In genomic region chr5:117941552-117941951, GRCm38 (mm10) we compare ENCODE assay signal across 21 mouse cellular contexts. TPM values are rescaled to one million over a fixed set of nuclear protein-coding genes. Genes with fewer than 3 reads are reported as not detected.
DNase-seq lines count a peak whose midpoint lies in the region; ATAC-seq and TF ChIP-seq lines count a peak whose summit lies in the region.
"Had no signal": no experiment of that assay in that cellular context is flagged by ENCODE, and none has a peak within 500 bp of the region (broad histone marks: within the 10 kb centered on the region; RNA-seq: fewer than 3 reads in every experiment).

No protein-coding gene starts in this region.

- POLR2A ChIA-PET in Patski (lab: Charles Lee), result no interaction called here

- no peaks in the 10 kb centered on the region for H3K79me2 ChIP-seq in heart, adult 2 months (replicated peaks; ENCODE audit: control insufficient read depth, insufficient read depth, low read length)

- DNase-seq in heart, adult 2 months, result no peak
- no peak for DNase-seq in heart, adult 9 months (ENCODE audit: low spot score in 2 of 2)
- no peak for DNase-seq in lung, postnatal 0 days (ENCODE audit: low spot score)
- no peak for DNase-seq in lung, postnatal 10 days
- DNase-seq in Patski (ENCODE audit: low read depth, low spot score), result no peak
- no peak for DNase-seq in stomach, postnatal 0 days (ENCODE audit: low spot score)
- DNase-seq in thymus, adult 18-20 months, result no peak
- DNase-seq in left cerebral cortex, adult 8-10 months (ENCODE audit: low spot score in 2 of 2), result no peak
- DNase-seq: adrenal gland, postnatal 10 days; gastrocnemius, postnatal 25 days; heart, postnatal 36 days; kidney, postnatal 10 days; lung, adult 18-20 months; right cerebral cortex, postnatal 25 days had no signal

- ATAC-seq in lung, postnatal 0 days, result no peak
- ATAC-seq in Patski, result no peak
- ATAC-seq in stomach, postnatal 0 days (ENCODE audit: low FRiP score, low TSS enrichment), result no peak
- ATAC-seq: forebrain, embryonic 16.5 days; inflammation-experienced regulatory T-cells, adult 6 months; midbrain, embryonic 15.5 days had no signal

- CTCF ChIA-PET in Patski (lab: Charles Lee), result interaction anchor here (1.5 kb wide), 1 partner anchor 424 kb away, joined by 4 read pairs; no protein-coding TSS in a partner anchor

- intact Hi-C loops in heart, adult 2 months (cut with DNase I), result no loop called here

- no peak for TF ChIP-seq EP300 in heart, adult 2 months (IDR thresholded peaks at IDR 0.05; ENCODE audit: insufficient read depth, low read depth, low read length)
- TF ChIP-seq EP300 in lung, postnatal 0 days (IDR thresholded peaks at IDR 0.05), result no peak
- no peak for TF ChIP-seq EP300 in stomach, postnatal 0 days (optimal IDR thresholded peaks at IDR 0.05)

- H3K4me1 ChIP-seq in heart, adult 2 months (ENCODE audit: control insufficient read depth, insufficient read depth, low read length), result no peaks in the 10 kb centered on the region
- H3K4me1 ChIP-seq in lung, postnatal 0 days (ENCODE audit: insufficient read depth, low read depth, low read length), result no peaks in the 10 kb centered on the region
- no peaks in the 10 kb centered on the region for H3K4me1 ChIP-seq in stomach, postnatal 0 days (replicated peaks; ENCODE audit: control insufficient read depth, insufficient read depth)
- H3K4me1 ChIP-seq: heart, embryonic 12.5 days; limb, embryonic 12.5 days; midbrain, embryonic 15.5 days had no signal

- H3K4me3 ChIP-seq in heart, adult 2 months, result no peak overlapping the region
- H3K4me3 ChIP-seq in lung, postnatal 0 days (ENCODE audit: low read depth, low read length), result no peak overlapping the region
- H3K4me3 ChIP-seq in stomach, postnatal 0 days (ENCODE audit: low read depth, low read length), result no peak overlapping the region
- H3K4me3 ChIP-seq: embryonic facial prominence, embryonic 10.5 days; erythroblast, embryonic 14.5 days; heart, embryonic 12.5 days; limb, embryonic 12.5 days; midbrain, embryonic 15.5 days had no signal

- TF ChIP-seq POLR2A in heart, adult 2 months (IDR thresholded peaks at IDR 0.05; ENCODE audit: insufficient read depth, low read depth, low read length), result no peak

- H3K9ac ChIP-seq in heart, adult 2 months (ENCODE audit: low read depth, low read length), result no peak overlapping the region
- H3K9ac ChIP-seq in lung, postnatal 0 days (replicated peaks; ENCODE audit: low read depth), result no peak overlapping the region
- H3K9ac ChIP-seq in stomach, postnatal 0 days (ENCODE audit: low read length), result no peak overlapping the region
- H3K9ac ChIP-seq: heart, embryonic 12.5 days; limb, embryonic 12.5 days; midbrain, embryonic 15.5 days had no signal

- H3K27me3 ChIP-seq in heart, adult 2 months (ENCODE audit: control insufficient read depth, insufficient read depth, low read length), result no peaks in the 10 kb centered on the region
- 0 out of 2 replicates have a peak, but pooled peaks cover 5% of the 10 kb centered on the region for H3K27me3 ChIP-seq in lung, postnatal 0 days (replicated peaks; ENCODE audit: insufficient read depth, low read length)
- peaks cover 8% of the 10 kb centered on the region for H3K27me3 ChIP-seq in Patski
- no peaks in the 10 kb centered on the region for H3K27me3 ChIP-seq in stomach, postnatal 0 days (ENCODE audit: control insufficient read depth, insufficient read depth, low read length)
- H3K27me3 ChIP-seq: midbrain, embryonic 15.5 days had no signal

- in situ Hi-C loops in Patski (cut with MboI; ENCODE audit: low pct_unique_long_range_greater_than_20kb), result no loop called here

- H3K36me3 ChIP-seq in heart, adult 2 months (ENCODE audit: control insufficient read depth, insufficient read depth, low read length), result no peaks in the 10 kb centered on the region
- H3K36me3 ChIP-seq in lung, postnatal 0 days (ENCODE audit: insufficient read depth, low read length), result no peaks in the 10 kb centered on the region
- no peaks in the 10 kb centered on the region for H3K36me3 ChIP-seq in stomach, postnatal 0 days (ENCODE audit: control insufficient read depth, insufficient read depth, low read length)
- H3K36me3 ChIP-seq: embryonic facial prominence, embryonic 10.5 days; heart, embryonic 12.5 days; limb, embryonic 12.5 days; midbrain, embryonic 15.5 days had no signal

- H3K9me3 ChIP-seq in lung, postnatal 0 days (ENCODE audit: low read length), result no peaks in the 10 kb centered on the region
- no peaks in the 10 kb centered on the region for H3K9me3 ChIP-seq in stomach, postnatal 0 days (ENCODE audit: control insufficient read depth, low read length)
- H3K9me3 ChIP-seq: embryonic facial prominence, embryonic 10.5 days; heart, embryonic 12.5 days; limb, embryonic 12.5 days; midbrain, embryonic 15.5 days had no signal

- no peak overlapping the region for H3K27ac ChIP-seq in heart, adult 2 months
- no peak overlapping the region for H3K27ac ChIP-seq in lung, postnatal 0 days (ENCODE audit: low read length)
- H3K27ac ChIP-seq in stomach, postnatal 0 days (replicated peaks), result no peak overlapping the region
- H3K27ac ChIP-seq: embryonic facial prominence, embryonic 10.5 days; limb, embryonic 12.5 days; midbrain, embryonic 15.5 days had no signal

- TF ChIP-seq CTCF in heart, adult 2 months (IDR thresholded peaks at IDR 0.05), result 0 out of 2 replicates have a peak, but pooled peaks have one; percentile 7
- peak; percentile 33 for TF ChIP-seq CTCF in lung, postnatal 0 days (IDR thresholded peaks at IDR 0.05)
- peak; percentile 36 for TF ChIP-seq CTCF in Patski (IDR thresholded peaks at IDR 0.05)
- TF ChIP-seq CTCF in stomach, postnatal 0 days (IDR thresholded peaks at IDR 0.05; ENCODE audit: low read depth), result peak; percentile 40

- H3K4me2 ChIP-seq in lung, postnatal 0 days (replicated peaks; ENCODE audit: low read depth, low read length), result no peak overlapping the region
- H3K4me2 ChIP-seq in stomach, postnatal 0 days (replicated peaks; ENCODE audit: low read depth), result no peak overlapping the region
- H3K4me2 ChIP-seq: heart, embryonic 12.5 days; limb, embryonic 12.5 days; midbrain, embryonic 15.5 days had no signal

- WGBS in heart, adult 2 months, result 70% methylated on average over 3 of the region's 3 CpGs
- WGBS in lung, postnatal 0 days, result 77% methylated on average over 3 of the region's 3 CpGs
- WGBS in stomach, postnatal 0 days, result 73% methylated on average over 3 of the region's 3 CpGs

RNA-seq across cellular contexts. Expression of gene Fbxo21, which starts 35.0 kb away (rescaled TPM):
- 10 to 100 TPM; 34.1 to 37.8 TPM for total RNA-seq in heart, adult 2 months (2021)
- 33.6 and 38.5 TPM in 2 replicates for polyA plus RNA-seq in heart, adult 2 months (2012; rRNA removed)
- 18.8 and 19.8 TPM in 2 replicates for polyA plus RNA-seq in lung, postnatal 0 days (2015; fragmentation: Nextera tagmentation; extraction: Ambion mirVana)
- 49.1 TPM for polyA plus RNA-seq in Patski (2021)
- 19.2 and 20.7 TPM in 2 replicates for polyA plus RNA-seq in stomach, postnatal 0 days (2015; fragmentation: Nextera tagmentation; extraction: Ambion mirVana)
- total RNA-seq in left cerebral cortex, adult 8-10 months (2022), result 100 to 1,000 TPM; 115 to 125 (median 123) TPM
